Mouse (Mus musculus): ENCODE data around the gene Olfr1135.

The Olfr1135 gene

DNA sequence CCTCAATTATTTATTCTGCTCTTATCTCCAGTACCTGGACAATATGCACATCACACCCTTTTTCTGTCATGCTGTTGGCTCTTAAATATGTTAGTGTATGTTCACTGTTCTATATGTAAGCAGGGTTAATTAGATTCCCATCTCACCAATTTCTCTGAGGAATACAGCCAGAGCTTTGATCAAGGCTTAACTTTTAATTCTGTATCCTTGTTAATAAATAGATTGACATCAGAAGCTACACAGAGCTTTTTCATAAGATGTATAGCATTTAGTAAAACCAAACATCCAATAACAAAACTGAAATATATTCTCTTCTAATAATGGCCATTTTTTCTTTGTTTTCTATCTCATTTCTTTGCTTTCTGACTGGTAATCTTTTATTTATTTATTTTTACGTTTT lies at the start of gene Olfr1135:
TSS of gene Olfr1135 (minus strand) at position 101 of the 400 bp plus-strand sequence.
- DNase-seq = no peak

DNA sequence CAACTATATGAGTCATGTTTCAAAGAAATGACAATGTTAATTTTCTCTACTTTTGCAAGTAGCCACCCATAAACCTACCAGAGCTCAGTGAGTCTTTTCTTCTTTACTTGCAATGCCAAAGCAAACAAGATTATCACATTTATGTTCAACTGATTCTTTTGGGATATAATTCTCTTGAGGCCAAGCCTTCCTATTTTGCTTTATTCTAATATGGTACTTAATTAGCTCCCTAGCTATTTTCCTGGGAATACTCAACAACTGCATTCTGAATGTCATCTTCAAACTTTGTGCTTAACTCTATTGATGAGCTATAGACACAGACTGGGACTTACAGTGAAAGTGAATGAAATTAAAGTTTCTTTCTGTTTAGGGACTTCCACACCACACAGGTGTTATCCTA lies 39.6 kb upstream of the Olfr1135 start, which contains the start of gene Olfr1137:
TSS of gene Olfr1137 (minus strand) at position 101 of the 400 bp plus-strand sequence.
- DNase-seq = no peak

DNA sequence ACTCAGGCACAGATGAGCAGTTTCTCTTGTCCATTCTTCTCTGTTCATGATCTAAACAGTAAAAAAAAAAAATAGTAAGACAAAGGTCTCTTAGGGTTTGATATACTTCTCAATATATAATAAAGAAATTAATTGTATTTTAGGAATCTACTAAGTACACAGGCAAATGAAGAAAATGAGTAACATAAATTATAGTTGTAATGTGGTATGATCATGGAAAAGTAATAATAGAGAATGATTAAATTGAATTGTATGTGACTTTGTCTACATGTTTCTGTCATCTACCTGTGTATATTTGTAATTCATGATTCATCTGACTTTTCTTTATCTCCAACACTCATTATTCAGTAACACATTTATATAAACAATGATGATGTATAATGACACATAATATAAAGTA lies 20.4 kb upstream of the Olfr1135 start, which contains the start of gene Olfr1136:
TSS of gene Olfr1136 (minus strand) at position 101 of the 400 bp plus-strand sequence.
- DNase-seq = no peak

DNA sequence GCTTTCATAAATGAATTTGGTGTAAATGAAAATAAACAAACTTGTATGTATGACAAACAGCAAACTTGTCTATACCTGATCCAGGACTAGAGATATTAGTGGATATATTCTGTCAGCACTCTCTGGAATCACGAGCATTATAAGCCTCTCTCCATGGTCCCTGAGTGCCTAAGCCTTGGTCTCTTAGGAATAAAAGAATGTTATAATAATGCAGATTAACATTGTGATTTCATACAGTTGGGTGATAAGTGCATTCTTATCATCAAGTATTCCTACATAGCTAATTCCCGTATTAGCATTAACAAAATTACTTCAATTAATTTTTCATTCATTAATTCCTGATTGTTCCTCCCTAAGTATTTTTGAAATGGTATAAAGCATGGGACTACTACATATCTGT lies 15.1 kb downstream of the Olfr1135 start, which contains the start of gene Olfr1134:
TSS of gene Olfr1134 (minus strand) at position 101 of the 400 bp plus-strand sequence.
- DNase-seq = no peak

DNA sequence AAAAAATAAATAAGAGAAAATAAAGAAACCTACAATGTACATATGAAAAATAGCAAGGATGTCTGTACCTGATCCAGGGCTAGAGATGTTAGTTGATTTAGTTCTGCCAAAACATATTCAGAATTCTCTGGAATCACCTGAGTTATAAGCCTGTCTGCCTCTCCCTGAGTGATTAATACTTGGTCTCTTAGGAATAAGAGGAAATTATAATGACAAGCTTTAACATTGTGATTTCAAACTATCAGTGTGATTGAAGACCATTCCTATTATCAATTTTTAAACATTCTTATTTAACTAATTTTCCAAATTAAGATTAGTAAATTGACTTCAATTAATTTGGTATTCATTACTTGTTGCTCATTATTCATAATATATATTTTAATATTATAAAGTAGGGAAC lies 26.2 kb downstream of the Olfr1135 start, which contains the start of gene Olfr1133:
TSS of gene Olfr1133 (minus strand) at position 101 of the 400 bp plus-strand sequence.
- no peak for DNase-seq

DNA sequence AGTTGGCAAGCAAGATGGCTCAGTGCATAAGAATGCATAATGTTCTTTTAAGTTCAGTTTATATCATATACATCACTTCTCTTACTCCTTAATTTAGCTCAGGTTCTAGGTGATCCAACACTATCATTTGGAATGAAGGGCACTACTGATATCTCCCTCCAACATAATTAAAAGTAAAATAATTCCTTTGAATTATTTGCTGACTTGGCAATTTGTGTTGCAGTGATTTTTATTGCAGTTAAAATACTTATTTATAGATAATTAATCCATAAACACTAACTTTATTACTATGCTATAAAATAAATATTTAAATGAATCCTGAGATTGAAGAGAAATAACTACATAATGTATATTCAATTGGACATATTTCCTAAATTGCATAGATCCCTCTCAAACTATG lies 31.0 kb downstream of the Olfr1135 start:
- no peak for DNase-seq

DNA sequence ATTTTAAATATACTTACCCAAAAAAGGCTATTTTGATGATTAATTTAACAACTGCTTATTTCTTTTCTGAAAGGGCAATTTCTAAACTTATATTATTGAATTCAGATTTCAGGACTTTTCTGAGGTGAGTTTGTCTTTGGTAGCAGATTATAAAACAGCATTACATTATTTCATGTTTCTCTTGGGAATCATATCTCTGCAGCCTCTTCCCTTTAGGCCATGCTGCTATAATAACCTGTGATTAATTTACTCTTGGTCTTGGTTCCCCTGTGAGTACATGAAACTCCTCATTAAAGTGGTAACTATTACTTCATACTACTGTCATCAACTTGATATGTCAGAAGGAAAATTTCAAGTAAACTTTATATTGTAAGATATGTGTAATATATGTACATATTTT lies 36.0 kb downstream of the Olfr1135 start, which contains the start of gene Olfr1132:
TSS of gene Olfr1132 (minus strand) at position 101 of the 400 bp plus-strand sequence.
- no peak for DNase-seq

DNA sequence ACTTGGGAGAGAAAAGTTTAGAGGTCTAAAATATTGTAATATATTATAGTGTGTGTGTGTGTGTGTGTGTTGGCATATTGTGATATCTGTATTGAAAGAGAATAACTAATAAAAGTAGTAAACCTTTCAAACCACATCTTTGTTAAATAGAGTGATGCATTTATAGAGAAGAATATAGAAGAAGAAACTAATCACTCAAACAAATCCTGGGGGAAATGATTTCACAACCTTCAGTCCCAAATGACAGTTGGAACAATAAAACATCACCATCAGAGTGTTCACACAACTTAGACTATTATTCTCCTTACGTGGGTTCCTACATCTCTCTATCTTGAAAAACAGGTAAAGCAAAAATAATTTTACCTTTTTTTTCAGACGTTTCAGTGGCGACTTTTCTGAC lies 46.7 kb downstream of the Olfr1135 start, which contains the start of gene Olfr1131:
TSS of gene Olfr1131 (plus strand) at position 301 of the 400 bp plus-strand sequence.
- DNase-seq = no peak
